Mouse (Mus musculus) spleen, embryonic (tissue): ENCODE measurements around the gene Esrra.

Experiments used
- CTCF ChIA-PET: fragments of 350-600 bp; sonication (Branson Sonifier 250); formaldehyde crosslinking; loops from one replicate; lab custom pipeline; 2022; lab: Charles Lee

The Esrra gene

GRCm38 (mm10) chr19:6941372-6942248, 20.0 kb upstream of the Esrra start, which contains the start of gene Bad:
Gene Bad (plus strand): TSS chr19:6941861.
- CTCF ChIA-PET: interaction anchor here (1.1 to 1.9 kb wide), 2 partner anchors 12 to 29 kb away, joined by 4 to 10 read pairs; no protein-coding TSS in a partner anchor

DNA sequence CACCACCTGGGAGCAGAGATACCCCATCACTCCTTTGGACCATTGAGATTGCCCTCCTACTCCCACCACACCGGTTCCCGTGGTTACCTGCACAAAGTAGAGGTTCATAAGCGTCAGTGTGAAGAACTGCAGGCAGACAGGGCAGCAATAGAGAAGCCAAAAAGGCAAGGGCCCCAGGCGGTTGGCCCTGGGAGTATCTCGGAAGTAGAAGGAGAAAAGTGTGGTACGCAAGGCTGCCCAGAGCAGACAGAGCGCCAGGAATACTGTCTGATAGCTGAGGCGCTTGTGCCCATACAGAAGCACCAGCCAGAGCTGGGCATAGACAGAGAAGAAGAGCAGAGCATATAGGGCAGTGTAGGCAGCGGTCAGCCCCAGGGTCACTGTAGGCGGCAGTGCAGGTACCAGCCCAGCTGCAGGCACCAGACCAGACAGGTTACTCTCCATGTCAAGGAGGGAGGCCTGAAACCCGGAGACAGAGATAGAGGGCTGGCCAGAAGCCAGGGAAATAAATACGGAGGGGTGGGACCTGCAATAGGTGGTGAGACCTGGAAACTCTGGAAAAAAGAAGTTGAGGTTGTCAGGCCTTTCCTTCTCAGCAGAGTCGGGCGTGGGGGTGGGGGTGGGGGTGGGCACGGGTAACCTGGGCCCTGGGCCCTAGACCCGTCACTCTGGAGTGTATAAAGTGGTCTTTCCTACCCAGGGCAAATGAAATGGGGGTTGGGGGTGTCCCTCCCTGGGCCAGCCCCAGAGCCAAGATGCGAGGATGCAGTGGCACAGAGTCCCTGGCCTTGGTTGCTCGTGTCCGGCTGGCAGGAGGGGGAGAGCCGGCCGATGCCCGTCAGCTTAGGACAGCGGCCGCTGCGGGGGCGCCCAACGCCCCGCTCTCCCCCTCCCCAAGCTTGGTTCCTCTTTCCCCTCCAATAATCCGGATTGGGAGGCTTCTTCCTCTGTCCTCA, 19.1 kb upstream of the Esrra start:
- CTCF ChIA-PET: interaction anchor here (1.9 kb wide), 1 partner anchor 30 kb away, joined by 10 read pairs; no protein-coding TSS in a partner anchor

GRCm38 (mm10) chr19:6939106-6940002, 17.7 kb upstream of the Esrra start:
- CTCF ChIA-PET: no interaction called here

- CTCF ChIA-PET: no interaction called here
These were observed 16.2 kb upstream of the Esrra start for GRCm38 (mm10) chr19:6937541-6938465.

DNA sequence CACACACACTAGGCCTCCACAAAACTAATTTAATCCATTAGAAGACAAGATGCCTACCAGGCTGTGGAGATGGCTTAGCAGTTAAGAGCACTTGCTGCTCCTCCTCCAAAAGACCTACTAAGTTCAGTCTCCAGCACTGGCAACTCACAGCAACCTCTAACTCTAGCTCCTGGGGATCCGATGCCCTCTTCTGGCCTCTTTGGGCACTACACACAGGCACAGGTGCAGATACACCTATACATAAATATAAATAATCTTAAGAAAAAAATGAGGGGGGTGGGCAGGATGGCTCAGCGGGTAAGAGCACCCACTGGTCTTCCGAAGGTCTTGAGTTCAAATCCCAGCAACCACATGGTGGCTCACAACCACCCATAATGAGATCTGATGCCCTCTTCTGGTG, 14.7 kb upstream of the Esrra start:
- CTCF ChIA-PET: interaction anchor here (0.6 kb wide), 1 partner anchor 26 kb away, joined by 4 read pairs; the partner anchor contains the start of gene Prdx5

GRCm38 (mm10) chr19:6934195-6934977, 12.8 kb upstream of the Esrra start, which contains the start of gene Kcnk4:
Gene Kcnk4 (minus strand): TSS chr19:6934515.
- CTCF ChIA-PET: interaction anchor here (0.5 to 1.5 kb wide), 3 partner anchors 12 to 354 kb away, joined by 3 to 7 read pairs (median 7); partner anchors contain the start of gene Esrra

DNA sequence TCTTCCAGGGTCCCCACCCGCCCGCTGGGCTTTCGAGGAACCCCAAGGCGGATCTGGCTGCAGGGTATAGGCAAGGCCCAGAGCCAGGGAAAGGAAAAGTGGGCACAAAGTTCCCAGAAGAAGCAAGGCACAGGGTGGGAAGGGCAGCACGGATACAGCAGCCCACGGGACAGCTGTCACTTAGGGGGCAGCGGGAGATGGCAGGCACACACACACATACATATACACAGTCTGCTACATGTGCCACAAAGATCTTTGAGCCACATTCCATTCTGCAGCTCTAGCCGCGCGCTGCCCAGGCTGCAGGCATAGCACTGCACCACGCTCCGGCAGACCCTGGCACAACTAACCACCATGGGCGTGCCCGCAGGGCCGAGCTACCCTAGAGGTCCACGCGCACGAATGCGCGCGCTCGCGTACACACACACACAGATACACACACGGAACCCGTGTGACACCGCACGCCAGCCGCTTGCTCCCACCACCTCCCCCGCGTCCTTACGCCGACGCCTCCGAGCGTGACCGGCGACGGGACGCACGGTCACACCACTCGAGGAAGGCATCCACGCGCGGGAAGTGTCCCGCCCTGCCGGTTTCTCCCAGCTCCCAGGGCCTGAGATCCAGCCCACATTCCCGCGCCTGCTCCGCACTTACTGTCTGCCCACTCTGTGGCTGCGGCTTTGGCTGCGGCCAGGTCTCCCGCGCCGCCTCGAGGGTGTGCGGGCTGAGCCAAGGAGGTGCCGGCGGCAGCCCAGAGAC, 12.0 kb upstream of the Esrra start:
- CTCF ChIA-PET: interaction anchor here (0.5 to 1.5 kb wide), 3 partner anchors 11 to 353 kb away, joined by 4 to 7 read pairs (median 7); partner anchors contain the start of gene Esrra

- CTCF ChIA-PET: interaction anchor here (0.5 kb wide), 1 partner anchor 286 kb away, joined by 4 read pairs; no protein-coding TSS in a partner anchor
These were observed 11.5 kb upstream of the Esrra start for GRCm38 (mm10) chr19:6933102-6933435.

DNA sequence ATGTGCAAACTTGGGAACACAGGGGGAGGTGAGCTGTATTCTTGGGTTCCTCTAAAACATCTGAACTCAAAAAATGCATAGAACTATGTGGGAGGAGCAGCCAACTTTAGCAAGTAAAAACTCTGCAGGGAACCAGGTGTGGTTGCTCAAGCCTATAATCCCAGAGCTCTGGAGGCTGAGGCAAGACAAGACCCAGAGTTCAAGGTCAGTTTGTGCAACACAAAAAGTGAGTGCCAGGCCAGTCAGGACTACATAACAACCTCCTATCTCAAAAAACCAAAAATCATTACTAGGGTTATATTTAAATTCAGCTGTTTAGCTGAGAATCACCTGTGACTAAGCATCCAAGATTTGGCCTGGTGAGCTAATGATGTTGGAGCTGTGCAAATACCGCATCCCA, 10.4 kb upstream of the Esrra start:
- CTCF ChIA-PET: no interaction called here

DNA sequence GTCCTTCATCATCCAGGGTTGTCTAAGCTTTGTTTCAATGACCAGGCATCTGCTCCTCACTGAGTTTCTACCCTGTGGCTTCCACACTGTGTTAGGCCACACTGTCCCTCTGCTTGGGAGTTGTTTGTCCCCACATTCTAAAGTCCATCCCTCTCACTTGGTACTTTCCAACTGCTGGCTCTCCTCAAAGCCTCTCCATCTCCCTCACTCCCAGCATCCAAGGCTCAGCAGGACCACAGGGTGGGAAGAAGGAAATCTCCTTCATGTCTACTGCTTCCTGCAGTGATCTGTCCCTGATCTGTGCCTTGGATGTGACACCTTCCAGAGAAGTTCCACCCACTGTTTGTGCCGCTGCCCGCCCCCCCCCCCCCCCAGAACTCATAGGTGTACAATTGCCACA, 9.4 kb upstream of the Esrra start:
- CTCF ChIA-PET: no interaction called here

DNA sequence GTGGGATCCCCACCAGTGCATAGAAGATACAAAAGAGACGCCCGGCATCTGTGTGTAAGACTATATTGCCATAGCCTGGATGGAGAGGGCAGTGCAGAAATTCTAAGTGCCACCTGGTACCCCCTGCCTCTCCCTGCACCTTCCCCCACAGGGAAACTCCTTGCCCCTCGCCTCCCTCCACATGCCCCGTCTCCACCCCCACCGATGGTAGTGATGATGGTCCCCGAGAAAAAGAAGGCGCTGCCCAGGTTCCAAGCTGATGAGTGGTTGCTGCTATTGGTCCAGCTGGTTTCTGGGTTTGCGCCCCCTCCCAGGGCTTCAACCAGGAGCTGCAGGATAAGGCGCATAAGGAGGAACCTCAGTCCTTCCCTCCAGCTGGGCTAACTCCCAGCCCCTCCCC, 6.5 kb upstream of the Esrra start:
- CTCF ChIA-PET: interaction anchor here (0.6 kb wide), 1 partner anchor 371 kb away, joined by 3 read pairs; no protein-coding TSS in a partner anchor

DNA sequence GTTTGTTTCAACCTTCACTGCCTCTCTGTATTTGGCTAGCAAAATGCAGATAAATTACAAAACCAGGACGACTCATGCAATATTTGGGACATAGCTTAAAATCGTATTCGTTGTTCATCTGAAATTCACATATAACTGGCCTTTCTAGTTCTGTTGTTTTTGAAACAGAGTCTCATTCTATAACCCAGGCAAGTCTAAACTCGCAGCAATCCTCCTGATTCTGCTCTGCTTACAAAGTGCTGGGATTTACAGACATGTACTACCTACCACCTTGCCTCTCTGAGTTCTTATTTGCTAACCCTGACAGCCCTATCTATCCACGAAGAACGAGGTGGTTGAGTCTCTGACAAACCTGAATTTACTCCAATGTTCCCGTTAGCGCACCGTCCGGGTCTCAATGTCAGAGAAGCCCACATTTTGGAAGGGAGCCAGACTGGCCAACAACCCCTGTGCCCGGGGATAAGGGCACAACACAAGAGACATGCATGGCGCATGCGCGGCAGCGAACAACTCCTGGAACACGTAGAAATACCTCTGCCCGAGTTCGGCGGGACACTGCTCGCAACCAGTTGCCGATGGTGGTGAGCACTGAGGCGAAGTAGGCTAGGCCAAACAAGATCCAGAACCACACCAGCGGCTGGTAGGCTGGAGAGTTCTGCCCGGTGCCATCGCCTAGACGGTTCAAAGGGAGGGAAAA, 5.1 kb upstream of the Esrra start:
- CTCF ChIA-PET: no interaction called here

DNA sequence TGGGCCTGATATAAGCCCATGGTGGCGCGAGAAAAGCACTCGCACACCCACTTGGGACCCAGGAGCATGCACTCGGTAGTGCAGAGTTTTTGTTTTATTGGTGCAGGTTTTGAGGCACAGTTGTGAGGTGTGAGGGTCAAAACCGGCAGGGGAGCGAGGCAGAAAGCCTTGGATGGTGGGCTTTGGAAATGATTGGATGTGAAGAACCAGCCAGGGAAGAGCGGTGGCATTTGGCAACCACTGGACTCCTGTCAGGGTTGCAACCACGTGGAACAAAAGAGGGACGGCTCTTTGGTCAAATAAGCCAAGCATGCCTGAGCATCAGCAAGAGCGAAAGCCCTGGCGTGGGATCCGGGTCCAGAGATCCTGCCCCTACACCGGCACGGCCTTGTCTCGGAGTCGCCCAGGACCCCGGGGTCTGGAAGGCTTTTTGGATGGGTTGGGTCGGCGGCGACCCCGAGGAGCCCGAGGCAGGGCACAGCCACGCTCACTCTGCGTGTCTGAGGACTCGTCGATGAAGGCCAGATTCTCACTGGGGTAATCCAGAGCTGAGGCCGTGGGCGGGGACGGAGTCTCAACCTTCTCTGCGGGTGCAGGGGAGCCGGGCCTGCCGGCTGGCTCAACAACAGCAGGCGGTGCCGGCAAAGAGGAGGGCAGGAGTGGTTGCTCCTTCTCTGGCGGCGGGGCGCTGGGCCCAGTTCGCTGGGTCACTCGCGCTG, 4.2 kb upstream of the Esrra start:
- CTCF ChIA-PET: no interaction called here

GRCm38 (mm10) chr19:6925307-6925573, 3.6 kb upstream of the Esrra start, which contains the start of gene Catsperz:
Gene Catsperz (minus strand): TSS chr19:6925380.
- CTCF ChIA-PET: interaction anchor here (0.7 kb wide), 1 partner anchor 52 kb away, joined by 3 read pairs; no protein-coding TSS in a partner anchor

- CTCF ChIA-PET: interaction anchor here (0.5 to 0.7 kb wide), 3 partner anchors 49 to 92 kb away, joined by 3 to 5 read pairs (median 5); no protein-coding TSS in a partner anchor
These were observed 3.1 kb upstream of the Esrra start for GRCm38 (mm10) chr19:6924461-6925306.
